Mouse (Mus musculus) kidney, adult 2 months (tissue): ENCODE data around the gene Csf2rb.

Experiments
- CTCF ChIP-seq: fragments of 200-500 bp; conservative IDR thresholded peaks from 2 replicates; pipeline ENCODE4 v1.5.1; 2011; ENCODE audit warnings: low read depth, mild to moderate bottlenecking, control low read depth, low read length, moderate library complexity, mixed read lengths; ENCODE audit not compliant: insufficient read depth, insufficient read length
- POLR2A ChIP-seq: fragments of 200-500 bp; IDR thresholded peaks from one replicate; pipeline ENCODE4 v1.6.1; 2011; ENCODE audit warnings: low read depth, low read length, control low read depth

- TF ChIP-seq CTCF (no peak), POLR2A (no peak)
Observed at GRCm38 (mm10) chr15:78330706-78331105, 5.2 kb downstream of the Csf2rb start.
